Mouse (Mus musculus): ENCODE data around the gene Otud3. TPM values are rescaled to one million over a fixed set of nuclear protein-coding genes. Genes with fewer than 3 reads are reported as not detected.

Gene Otud3
- 4.1 and 4.2 TPM in 2 replicates for polyA plus RNA-seq (2015; fragmentation: Nextera tagmentation; extraction: Ambion mirVana)

DNA sequence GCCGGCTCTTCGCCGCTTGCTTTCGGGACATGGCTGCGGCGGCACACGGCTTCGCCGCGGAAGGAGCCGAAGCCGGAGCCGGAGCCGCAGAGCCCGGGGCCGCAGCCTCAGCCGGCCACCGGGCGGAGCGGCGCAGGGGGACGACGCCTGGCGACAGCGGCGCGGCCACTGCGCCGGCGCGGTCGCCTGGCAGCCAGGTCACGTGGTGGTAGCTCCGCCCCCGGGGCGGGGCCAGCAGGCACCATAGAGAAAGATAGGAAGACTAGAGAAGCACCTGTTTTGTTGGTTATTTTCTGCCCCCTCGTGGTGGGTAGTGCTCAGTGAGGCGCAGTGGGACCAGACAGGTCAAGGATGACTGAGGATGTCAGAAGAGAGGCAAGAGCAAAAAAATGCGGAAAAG is at the start of gene Otud3:
TSS of gene Otud3 (minus strand) at position 149 of the 400 bp plus-strand sequence.

DNA sequence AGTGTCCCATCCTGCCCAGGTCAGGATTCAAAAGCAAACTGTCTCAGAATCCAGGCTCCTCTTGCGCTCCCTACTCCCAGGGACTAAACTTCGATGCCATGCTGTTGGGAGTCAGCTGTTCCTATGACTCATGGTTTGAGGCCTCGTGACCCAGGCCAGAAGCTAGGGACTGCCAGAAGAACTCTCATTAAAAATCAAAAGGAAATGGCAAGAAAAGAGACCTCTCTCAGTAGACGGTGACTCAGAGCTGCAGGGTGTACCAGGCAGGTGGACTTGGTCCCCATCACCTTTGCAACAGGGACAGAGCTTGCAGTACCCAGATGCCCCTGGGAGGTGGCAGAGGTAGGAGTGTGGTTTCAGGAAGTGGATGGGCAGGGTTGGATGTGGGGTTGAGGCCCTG is 36.0 kb downstream of the Otud3 start, which contains the start of gene Pla2g2e:
TSS of gene Pla2g2e (plus strand) at position 212 of the 400 bp plus-strand sequence.

DNA sequence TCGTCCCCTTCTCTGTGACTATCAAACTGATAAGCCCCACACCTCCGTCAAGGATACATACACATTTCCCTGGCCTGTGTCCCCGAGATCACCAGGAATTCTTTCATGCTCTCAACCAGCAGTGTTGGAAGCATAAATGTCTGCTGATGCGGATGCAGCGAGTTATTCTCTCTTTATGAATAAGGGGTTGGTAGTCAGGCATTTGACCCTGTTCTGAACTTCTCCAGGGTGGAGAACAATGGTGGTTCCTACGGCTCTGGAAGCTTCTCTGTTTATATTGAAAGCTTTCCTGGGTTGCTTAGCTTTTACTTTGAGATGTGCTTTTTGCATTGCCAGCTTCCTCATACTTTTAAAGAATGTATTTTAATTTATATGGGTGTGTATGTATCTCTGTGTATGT is 39.9 kb downstream of the Otud3 start, which contains the start of gene Gm13030:
TSS of gene Gm13030 (minus strand) at position 101 of the 400 bp plus-strand sequence.

DNA sequence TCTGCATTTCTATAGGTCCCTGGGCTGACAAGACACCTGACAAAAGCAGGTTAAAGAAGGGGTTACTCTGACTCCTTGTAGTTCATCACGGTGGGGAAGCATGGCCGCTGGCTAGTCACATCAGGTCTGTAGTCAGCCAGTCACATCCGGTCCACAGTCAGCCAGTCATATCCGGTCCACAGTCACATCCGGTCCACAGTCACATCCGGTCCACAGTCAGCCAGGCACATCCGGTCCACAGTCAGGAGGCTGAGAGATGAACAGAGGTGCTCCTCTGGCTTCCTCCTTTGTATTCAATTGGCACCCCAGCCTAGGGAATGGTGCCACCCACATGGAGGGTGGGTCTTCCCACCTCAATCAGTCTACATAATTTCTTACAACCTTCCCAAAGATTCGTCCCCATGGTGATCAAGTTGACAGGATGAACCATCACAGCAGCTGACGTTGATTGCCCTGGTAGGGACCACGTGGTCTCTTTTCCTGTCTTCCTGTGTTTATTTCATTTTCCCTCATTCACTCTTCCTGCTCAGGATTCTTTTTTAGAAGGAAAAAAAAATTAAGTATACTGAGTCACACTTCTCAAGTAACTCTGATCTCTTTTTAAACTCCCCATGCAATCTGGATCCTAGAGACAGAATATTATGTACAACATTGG is 50.3 kb downstream of the Otud3 start, which contains the start of gene Pla2g5:
TSS of gene Pla2g5 (minus strand) at position 139 of the 655 bp plus-strand sequence.

Other genes starting within 250 kb of the Otud3 start
- gene Pla2g2c, start 189.2 kb downstream of the Otud3 start, polyA plus RNA-seq (2015; fragmentation: Nextera tagmentation; extraction: Ambion mirVana), result 0.23 and 0.49 TPM in 2 replicates
- 3.4 TPM in 2 replicates for gene Ubxn10, start 176.8 kb downstream of the Otud3 start, polyA plus RNA-seq (2015; fragmentation: Nextera tagmentation; extraction: Ambion mirVana)
- 0.08 and 0.09 TPM in 2 replicates for gene Pla2g2f, start 156.3 kb downstream of the Otud3 start, polyA plus RNA-seq (2015; fragmentation: Nextera tagmentation; extraction: Ambion mirVana)
- 1.2 and 1.3 TPM in 2 replicates for gene Pla2g2d, start 138.2 kb downstream of the Otud3 start, polyA plus RNA-seq (2015; fragmentation: Nextera tagmentation; extraction: Ambion mirVana)
- 0.37 and 0.44 TPM in 2 replicates for gene Pla2g5, start 50.5 kb downstream of the Otud3 start, polyA plus RNA-seq (2015; fragmentation: Nextera tagmentation; extraction: Ambion mirVana)
- not detected in 2 replicates for gene Gm13030, start 40.0 kb downstream of the Otud3 start, polyA plus RNA-seq (2015; fragmentation: Nextera tagmentation; extraction: Ambion mirVana)
- gene Pla2g2e, start 36.0 kb downstream of the Otud3 start, polyA plus RNA-seq (2015; fragmentation: Nextera tagmentation; extraction: Ambion mirVana), result 0.21 TPM in 1 of 2 replicates, not detected in the other
- not detected in 2 replicates for gene Rnf186, start 53.2 kb upstream of the Otud3 start, polyA plus RNA-seq (2015; fragmentation: Nextera tagmentation; extraction: Ambion mirVana)
- gene Tmco4, start 58.9 kb upstream of the Otud3 start, polyA plus RNA-seq (2015; fragmentation: Nextera tagmentation; extraction: Ambion mirVana), result 1.5 TPM in 2 replicates
- 1.3 and 1.8 TPM in 2 replicates for gene Htr6, start 161.6 kb upstream of the Otud3 start, polyA plus RNA-seq (2015; fragmentation: Nextera tagmentation; extraction: Ambion mirVana)
- 74.7 and 98.3 TPM in 2 replicates for gene Nbl1, start 179.0 kb upstream of the Otud3 start, polyA plus RNA-seq (2015; fragmentation: Nextera tagmentation; extraction: Ambion mirVana)
- gene Minos1, start 217.2 kb upstream of the Otud3 start, polyA plus RNA-seq (2015; fragmentation: Nextera tagmentation; extraction: Ambion mirVana), result 490 and 587 TPM in 2 replicates